ENCODE assay signal across 7 mouse cellular contexts in the genomic region with DNA sequence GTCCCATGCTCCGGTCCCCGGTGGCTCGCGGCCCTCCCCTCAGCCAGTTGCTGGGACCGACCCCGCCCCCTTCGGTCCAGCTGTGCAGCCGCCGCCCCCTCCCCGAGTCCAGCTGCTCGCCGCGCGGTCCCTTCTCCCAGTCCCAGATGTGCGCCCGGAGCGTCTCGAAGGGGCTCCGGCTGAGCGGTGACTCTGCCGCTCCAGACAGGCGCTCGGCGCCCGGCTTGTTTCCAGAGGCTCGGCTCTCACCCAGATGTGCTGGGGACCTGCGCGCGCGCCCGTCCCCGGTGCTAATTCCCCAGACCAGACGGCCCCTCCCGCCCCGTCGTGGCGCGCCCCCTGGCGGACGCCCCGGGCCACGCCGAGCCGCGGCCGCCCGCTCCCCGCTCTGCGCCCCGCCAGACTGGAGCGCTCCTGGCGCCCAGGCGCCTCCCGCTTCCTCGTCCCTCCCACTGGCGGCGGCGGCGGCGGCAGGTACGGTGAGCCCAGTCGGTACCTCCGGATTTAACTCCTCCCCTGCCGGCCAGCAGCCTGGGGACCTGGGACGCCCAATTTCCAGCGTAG. TPM values are rescaled to one million over a fixed set of nuclear protein-coding genes. Genes with fewer than 3 reads are reported as not detected.
A peak's percentile ranks its signal among the peaks of the same experiment; 100 is the strongest.
DNase-seq lines count a peak whose midpoint lies in the region; ATAC-seq lines count a peak whose summit lies in the region.

A gene (minus strand): TSS at position 273 of the 564 bp plus-strand sequence.

- WGBS in hindbrain, embryonic 16.5 days: 2% methylated on average over 52 of the region's 66 CpGs
- under 1% methylated on average over 65 of the region's 66 CpGs for WGBS in midbrain, embryonic 10.5 days

- peak within 1 kb of the TSS; percentile 95 for H3K4me2 ChIP-seq in hindbrain, embryonic 16.5 days (ENCODE audit: low read length)

- no peaks in the 10 kb centered on the region for H3K9me3 ChIP-seq in hindbrain, embryonic 16.5 days (ENCODE audit: control insufficient read depth, low read length)
- H3K9me3 ChIP-seq in midbrain, embryonic 10.5 days (replicated peaks): no peaks in the 10 kb centered on the region

- peak within 1 kb of the TSS; percentile 64 for H3K4me3 ChIP-seq in hindbrain, embryonic 16.5 days (ENCODE audit: low read length)
- H3K4me3 ChIP-seq in midbrain, embryonic 10.5 days: peak within 1 kb of the TSS; percentile 70

- peak within 1 kb of the TSS; percentile 71 for H3K9ac ChIP-seq in hindbrain, embryonic 16.5 days (ENCODE audit: low read depth, low read length)

- intact Hi-C loops in left cerebral cortex, postnatal 4 days (cut with DNase I): no loop called here

- DNase-seq in T-cell, adult 2 months (ENCODE audit: low spot score): peak; percentile 59
- peak; percentile 86 for DNase-seq in cerebellum, adult 8-10 months
- peak; percentile 57 to 62 for DNase-seq in gastrocnemius, adult 8-10 months (ENCODE audit: low spot score in 2 of 2)
- peak; percentile 68 for DNase-seq in left cerebral cortex, postnatal 4 days
- peak; percentile 71 for DNase-seq in midbrain, embryonic 10.5 days (ENCODE audit: low spot score)
- DNase-seq in spleen, postnatal 10 days (ENCODE audit: low spot score in 2 of 2): peak; percentile 51 to 62

- H3K27ac ChIP-seq in hindbrain, embryonic 16.5 days (ENCODE audit: low read depth, low read length): peak within 1 kb of the TSS; percentile 44; the same call in 1 of the 2 replicates
- H3K27ac ChIP-seq in midbrain, embryonic 10.5 days (replicated peaks): peak within 1 kb of the TSS; percentile 77

- H3K4me1 ChIP-seq in hindbrain, embryonic 16.5 days (ENCODE audit: control insufficient read depth, insufficient read depth, low read depth, low read length): peaks cover 25% of the 10 kb centered on the region
- H3K4me1 ChIP-seq in midbrain, embryonic 10.5 days: peaks cover 59% of the 10 kb centered on the region

- peaks cover 16% of the 10 kb centered on the region for H3K27me3 ChIP-seq in hindbrain, embryonic 16.5 days (replicated peaks; ENCODE audit: control insufficient read depth, insufficient read depth, low read length)
- H3K27me3 ChIP-seq in midbrain, embryonic 10.5 days (ENCODE audit: low read depth, poor library complexity, severe bottlenecking): peaks cover 97% of the 10 kb centered on the region

- peak; percentile 32 for ATAC-seq in hindbrain, embryonic 16.5 days

- no peaks in the 10 kb centered on the region for H3K36me3 ChIP-seq in hindbrain, embryonic 16.5 days (ENCODE audit: control insufficient read depth, insufficient read depth, low read length)
- H3K36me3 ChIP-seq in midbrain, embryonic 10.5 days: no peaks in the 10 kb centered on the region

RNA-seq across cellular contexts. Expression of the gene that starts here (rescaled TPM):
- under 1 TPM; 0.13 to 0.45 (median 0.30) TPM for total RNA-seq in gastrocnemius, adult 8-10 months (2022)
- polyA plus RNA-seq in hindbrain, embryonic 16.5 days (2015; fragmentation: Nextera tagmentation; extraction: Ambion mirVana): 2.8 and 3.0 TPM in 2 replicates
- 10 to 100 TPM; 40.2 to 44.0 TPM for total RNA-seq in left cerebral cortex, postnatal 4 days (2021)
- polyA plus RNA-seq in midbrain, embryonic 10.5 days (2016; fragmentation: Nextera tagmentation; extraction: Ambion mirVana): 0.68 and 0.78 TPM in 2 replicates

Comparison
In these comparisons a context has a peak if more than half of its experiments do, and no peak if none do; other contexts are left out.
1. Peak in every context shown above with its lines: DNase-seq, ATAC-seq, H3K4me3 ChIP-seq and H3K27ac ChIP-seq.
2. RNA of the gene that starts here (total RNA-seq): 40.2 to 44.0 TPM in left cerebral cortex, postnatal 4 days; 0.13 to 0.45 TPM in gastrocnemius, adult 8-10 months; every median in the first group is over 10 times any median in the second.
3. Peak in DNase-seq in gastrocnemius, adult 8-10 months; RNA of the gene not detected or under 1 TPM.
4. Peak in DNase-seq, H3K4me3 ChIP-seq and H3K27ac ChIP-seq in midbrain, embryonic 10.5 days; RNA of the gene not detected or under 1 TPM.